Mouse (Mus musculus) heart, embryonic 14.5 days (tissue): ENCODE measurements at regions not wholly inside any gene's neighbourhood (a gene's known extent, or its start where the extent isn't known, plus 50 kb on each side); places are given as distances from the start of the nearest gene placed in this dataset.

Source experiments
- ATAC-seq: fragments of 200-750 bp; cut with Nextera tagmentation; 2 replicates; pipeline ENCODE4 v1.8.0; 2017; ENCODE audit warnings: low read depth, moderate TSS enrichment; ENCODE audit not compliant: insufficient number of reproducible peaks, insufficient read depth, low FRiP score
- H3K27ac ChIP-seq, 2 experiments: fragments of 200-500 bp in 1 of 2; fragments of 300-500 bp in 1 of 2; sonication (generic) in 1 of 2; replicated peaks in 1 of 2; 2 replicates each; pipeline ENCODE4 v1.5.1; 2012 to 2014; ENCODE audit warnings: low read depth in 2 of 2, low read length in 2 of 2, control low read depth in 1 of 2, mild to moderate bottlenecking in 1 of 2, mixed read lengths in 1 of 2; ENCODE audit not compliant: control insufficient read depth in 1 of 2, insufficient read depth in 1 of 2
- H3K27me3 ChIP-seq: fragments of 300-500 bp; sonication (generic); 2 replicates; pipeline ENCODE4 v1.6.1; 2014; ENCODE audit warnings: mild to moderate bottlenecking, low read length, control low read depth; ENCODE audit not compliant: control insufficient read depth, insufficient read depth
- H3K36me3 ChIP-seq: fragments of 300-500 bp; sonication (generic); 2 replicates; pipeline ENCODE4 v1.6.1; 2014; ENCODE audit warnings: mild to moderate bottlenecking, control low read depth, low read length, mixed read lengths; ENCODE audit not compliant: control insufficient read depth, insufficient read depth
- H3K4me1 ChIP-seq, 2 experiments: fragments of 200-500 bp in 1 of 2; fragments of 300-500 bp in 1 of 2; sonication (generic) in 1 of 2; 2 replicates each; pipeline ENCODE4 v1.6.1; 2012 to 2014; ENCODE audit warnings: low read length in 2 of 2, control low read depth in 1 of 2, mixed read lengths in 1 of 2; ENCODE audit not compliant: control insufficient read depth in 2 of 2, insufficient read depth in 2 of 2
- H3K4me2 ChIP-seq: fragments of 300-500 bp; sonication (generic); 2 replicates; pipeline ENCODE4 v1.6.1; 2014; ENCODE audit warnings: mild to moderate bottlenecking, low read length
- H3K4me3 ChIP-seq, 2 experiments: fragments of 200-500 bp in 1 of 2; fragments of 300-500 bp in 1 of 2; sonication (generic) in 1 of 2; 2 replicates each; pipeline ENCODE4 v1.5.1; 2012 to 2014; ENCODE audit warnings: low read length in 2 of 2, mild to moderate bottlenecking in 2 of 2, control low read depth in 1 of 2, low read depth in 1 of 2, moderate library complexity in 1 of 2; ENCODE audit not compliant: control insufficient read depth in 1 of 2, insufficient read depth in 1 of 2
- H3K9ac ChIP-seq: fragments of 300-500 bp; sonication (generic); 2 replicates; pipeline ENCODE4 v1.6.1; 2014; ENCODE audit warnings: mild to moderate bottlenecking, low read length
- H3K9me3 ChIP-seq: fragments of 300-500 bp; sonication (generic); 2 replicates; pipeline ENCODE4 v1.6.1; 2016; ENCODE audit warnings: low read length, control low read depth; ENCODE audit not compliant: control insufficient read depth
- WGBS: fragments of 180-500 bp; shearing (Covaris S2); extraction: QIAGEN DNeasy Blood & Tissue Kit; methylation state at CpG from one replicate; pipeline ENCODE4 v1.1.7; 2014; 5-methylcytosine and 5-hydroxymethylcytosine counted together

GRCm38 (mm10) chr4:84050243-84050642 is 524.9 kb downstream of the Ccdc171 start:
- H3K9me3 ChIP-seq = no peaks in the 10 kb centered on the region
- no peak overlapping the region for H3K4me2 ChIP-seq
- H3K4me1 ChIP-seq = no peaks in the 10 kb centered on the region
- no peak overlapping the region for H3K27ac ChIP-seq
- no peak for ATAC-seq
- H3K4me3 ChIP-seq = no peak overlapping the region
- no peak overlapping the region for H3K9ac ChIP-seq
- H3K36me3 ChIP-seq = no peaks in the 10 kb centered on the region
- no peaks in the 10 kb centered on the region for H3K27me3 ChIP-seq
- WGBS = 71% methylated on average over 6 of the region's 6 CpGs

GRCm38 (mm10) chr4:84056863-84057502 is 531.6 kb downstream of the Ccdc171 start:
- Histone ChIP-seq H3K9me3 (no peaks in the 10 kb centered on the region), H3K27ac (no peak overlapping the region), H3K4me1 (no peaks in the 10 kb centered on the region), H3K36me3 (no peaks in the 10 kb centered on the region), H3K4me3 (no peak overlapping the region), H3K27me3 (peaks cover 2% of the 10 kb centered on the region), H3K4me2 (no peak overlapping the region), H3K9ac (no peak overlapping the region)
- no peak for ATAC-seq
- 49% methylated on average over 6 of the region's 6 CpGs for WGBS

- no peaks in the 10 kb centered on the region for H3K36me3 ChIP-seq
- no peak overlapping the region for H3K4me3 ChIP-seq
- no peak for ATAC-seq
- H3K9me3 ChIP-seq = no peaks in the 10 kb centered on the region
- WGBS = 68% methylated on average over 2 of the region's 2 CpGs
- H3K4me2 ChIP-seq = no peak overlapping the region
- no peaks in the 10 kb centered on the region for H3K4me1 ChIP-seq
- no peak overlapping the region for H3K9ac ChIP-seq
- H3K27me3 ChIP-seq = peaks cover 5% of the 10 kb centered on the region
- no peak overlapping the region for H3K27ac ChIP-seq
Observed at GRCm38 (mm10) chr4:84060187-84060586, 534.8 kb downstream of the Ccdc171 start.

- Histone ChIP-seq H3K4me2 (no peak overlapping the region), H3K27ac (no peak overlapping the region), H3K9me3 (no peaks in the 10 kb centered on the region), H3K4me3 (no peak overlapping the region), H3K9ac (no peak overlapping the region), H3K36me3 (no peaks in the 10 kb centered on the region), H3K27me3 (peaks cover 5% of the 10 kb centered on the region), H3K4me1 (peaks cover 0 to 3% of the 10 kb centered on the region in 2 experiments; a peak in 2 of 4 replicates)
- ATAC-seq = no peak
- WGBS = 85% methylated on average over 5 of the region's 5 CpGs
Observed at GRCm38 (mm10) chr4:84063755-84064154, 538.4 kb downstream of the Ccdc171 start.

GRCm38 (mm10) chr4:84064614-84065456 is 539.5 kb downstream of the Ccdc171 start:
- H3K4me2 ChIP-seq = no peak overlapping the region
- no peaks in the 10 kb centered on the region for H3K9me3 ChIP-seq
- no peak for ATAC-seq
- no peak overlapping the region for H3K4me3 ChIP-seq
- H3K9ac ChIP-seq = no peak overlapping the region
- peaks cover 0 to 3% of the 10 kb centered on the region in 2 experiments; a peak in 2 of 4 replicates for H3K4me1 ChIP-seq
- H3K36me3 ChIP-seq = no peaks in the 10 kb centered on the region
- 21% methylated on average over 15 of the region's 15 CpGs for WGBS
- no peak overlapping the region for H3K27ac ChIP-seq
- H3K27me3 ChIP-seq = peaks cover 5% of the 10 kb centered on the region

- H3K9ac ChIP-seq = no peak overlapping the region
- H3K4me1 ChIP-seq = peaks cover 0 to 3% of the 10 kb centered on the region in 2 experiments; a peak in 2 of 4 replicates
- no peaks in the 10 kb centered on the region for H3K9me3 ChIP-seq
- no peaks in the 10 kb centered on the region for H3K36me3 ChIP-seq
- no peak overlapping the region for H3K27ac ChIP-seq
- H3K27me3 ChIP-seq = peaks cover 5% of the 10 kb centered on the region
- WGBS = 36% methylated on average over 12 of the region's 12 CpGs
- no peak for ATAC-seq
- no peak overlapping the region for H3K4me2 ChIP-seq
- no peak overlapping the region for H3K4me3 ChIP-seq
Observed at GRCm38 (mm10) chr4:84065457-84066124, 540.2 kb downstream of the Ccdc171 start.

GRCm38 (mm10) chr4:84067931-84068575 is 542.7 kb downstream of the Ccdc171 start:
- no peak for ATAC-seq
- no peak overlapping the region for H3K27ac ChIP-seq
- whole genome bisulfite sequencing = 83% methylated on average over 14 of the region's 14 CpGs

More at GRCm38 (mm10) chr4:84067931-84068575, 542.7 kb downstream of the Ccdc171 start:
- Histone ChIP-seq H3K27me3 (peaks cover 3% of the 10 kb centered on the region), H3K9ac (no peak overlapping the region), H3K4me3 (no peak overlapping the region), H3K4me1 (peaks cover 0 to 3% of the 10 kb centered on the region in 2 experiments; a peak in 2 of 4 replicates), H3K36me3 (no peaks in the 10 kb centered on the region), H3K4me2 (no peak overlapping the region), H3K9me3 (no peaks in the 10 kb centered on the region)
